Mouse (Mus musculus): ENCODE data around the gene Mier2. TPM values are rescaled to one million over a fixed set of nuclear protein-coding genes. Genes with fewer than 3 reads are reported as not detected.

Gene Mier2
- total and polyA plus RNA-seq, 3 experiments: 22.4 to 30.2 (median 26.7) TPM

- Histone ChIP-seq H3K4me1 (ENCODE audit: control insufficient read depth in 1 of 2, insufficient read depth in 2 of 2) (peaks cover 11 to 28% of the 10 kb centered on the region in 2 experiments), H3K27ac (ENCODE audit: insufficient read depth, low read depth) (no peak overlapping the region), H3K27me3 (replicated peaks) (peaks cover 14% of the 10 kb centered on the region), H3K9ac (ENCODE audit: insufficient read depth, low read depth) (no peak overlapping the region), H3K36me3 (replicated peaks in 1 of 2; ENCODE audit: control insufficient read depth in 1 of 2, insufficient read depth in 1 of 2, low read length in 1 of 2) (peaks cover 20 to 38% of the 10 kb centered on the region in 2 experiments), H3K9me3 (replicated peaks; ENCODE audit: low read length) (peaks cover 2% of the 10 kb centered on the region), H3K79me2 (replicated peaks; ENCODE audit: control insufficient read depth, extremely low read depth, insufficient read depth, poor library complexity, severe bottlenecking) (peaks cover 6% of the 10 kb centered on the region), H3K4me3 (replicated peaks in 1 of 3; ENCODE audit: low read depth in 2 of 3, low read length in 2 of 3, poor library complexity in 1 of 3) (no peak overlapping the region), H3K4me2 (ENCODE audit: insufficient read depth, low read depth, poor library complexity, severe bottlenecking) (no peak overlapping the region)
- DNase-seq (ENCODE audit: extremely low read depth): no peak
- in situ Hi-C loops (cut with MboI; ENCODE audit: low pct_ligation_motif_present, low pct_unique_long_range_greater_than_20kb, low sequenced_read_pairs): no loop called here
- dilution Hi-C loops (cut with MboI; ENCODE audit: extremely low pct_ligation_motif_present, extremely low pct_unique_long_range_greater_than_20kb, low sequenced_read_pairs): no loop called here
- TF ChIP-seq MYC (IDR thresholded peaks at IDR 0.05; ENCODE audit: low read depth, low read length) (no peak), BHLHE40 (IDR thresholded peaks at IDR 0.05; ENCODE audit: low read depth, low read length) (no peak), TBP (conservative IDR thresholded peaks at IDR 0.05; ENCODE audit: low read depth, low read length) (no peak), MAX (IDR thresholded peaks at IDR 0.05; ENCODE audit: low read length) (no peak), ZC3H11A (IDR thresholded peaks at IDR 0.05; ENCODE audit: low read depth, low read length) (no peak), E2F4 (IDR thresholded peaks at IDR 0.05; ENCODE audit: insufficient replicate concordance, low read depth, low read length) (no peak), ETS1 (conservative IDR thresholded peaks at IDR 0.05; ENCODE audit: low read depth, low read length) (no peak), NELFE (IDR thresholded peaks at IDR 0.05; ENCODE audit: low read depth, low read length) (no peak), ELF1 (IDR thresholded peaks at IDR 0.05; ENCODE audit: low read depth, low read length) (no peak), POLR2AphosphoS2 (IDR thresholded peaks at IDR 0.05; ENCODE audit: low read depth, low read length) (no peak)
Observed at GRCm38 (mm10) chr10:79553176-79553575, 1.8 kb downstream of the Mier2 start.

DNA sequence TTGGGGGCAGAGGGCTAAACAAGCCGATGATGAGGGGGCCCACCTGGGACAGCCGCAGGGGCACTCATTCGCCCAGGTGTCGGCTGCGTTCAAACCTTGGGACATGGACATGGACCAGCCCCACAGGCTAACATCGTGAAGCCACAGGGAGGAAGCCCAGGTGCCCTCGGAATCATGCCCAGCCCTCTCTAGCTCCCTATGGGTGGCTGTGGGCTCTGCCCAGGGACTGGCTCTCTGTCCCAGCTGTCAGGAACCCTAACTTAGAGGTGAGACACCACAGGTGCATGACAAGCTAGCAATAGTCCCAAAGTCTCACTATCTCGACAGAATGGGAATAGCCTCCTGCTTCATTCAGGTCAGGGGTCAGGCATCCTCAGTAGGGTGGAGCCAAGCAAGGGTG, 2.5 kb downstream of the Mier2 start:
- H3K4me2 ChIP-seq (ENCODE audit: insufficient read depth, low read depth, poor library complexity, severe bottlenecking): no peak overlapping the region
- H3K36me3 ChIP-seq (replicated peaks in 1 of 2; ENCODE audit: control insufficient read depth in 1 of 2, insufficient read depth in 1 of 2, low read length in 1 of 2): peaks cover 27 to 45% of the 10 kb centered on the region in 2 experiments
- H3K27me3 ChIP-seq (replicated peaks): peaks cover 13% of the 10 kb centered on the region
- H3K9ac ChIP-seq (ENCODE audit: insufficient read depth, low read depth): no peak overlapping the region
- DNase-seq (ENCODE audit: extremely low read depth): no peak
- in situ Hi-C loops (cut with MboI; ENCODE audit: low pct_ligation_motif_present, low pct_unique_long_range_greater_than_20kb, low sequenced_read_pairs): no loop called here
- H3K79me2 ChIP-seq (replicated peaks; ENCODE audit: control insufficient read depth, extremely low read depth, insufficient read depth, poor library complexity, severe bottlenecking): peaks cover 6% of the 10 kb centered on the region
- H3K9me3 ChIP-seq (replicated peaks; ENCODE audit: low read length): no peaks in the 10 kb centered on the region
- dilution Hi-C loops (cut with MboI; ENCODE audit: extremely low pct_ligation_motif_present, extremely low pct_unique_long_range_greater_than_20kb, low sequenced_read_pairs): no loop called here
- no peak overlapping the region for H3K27ac ChIP-seq (ENCODE audit: insufficient read depth, low read depth)
- TF ChIP-seq PAX5 (IDR thresholded peaks at IDR 0.05; ENCODE audit: low read length): no peak
- no peak for TF ChIP-seq IRF4 (IDR thresholded peaks at IDR 0.05; ENCODE audit: low read depth, low read length)
- no peak for TF ChIP-seq E2F4 (IDR thresholded peaks at IDR 0.05; ENCODE audit: insufficient replicate concordance, low read depth, low read length)
- no peak for TF ChIP-seq POLR2A (IDR thresholded peaks at IDR 0.05; ENCODE audit: low read depth, low read length)
- H3K4me3 ChIP-seq (replicated peaks in 1 of 3; ENCODE audit: low read depth in 2 of 3, low read length in 2 of 3, poor library complexity in 1 of 3): no peak overlapping the region
- H3K4me1 ChIP-seq (ENCODE audit: control insufficient read depth in 1 of 2, insufficient read depth in 2 of 2): peaks cover 11 to 28% of the 10 kb centered on the region in 2 experiments

DNA sequence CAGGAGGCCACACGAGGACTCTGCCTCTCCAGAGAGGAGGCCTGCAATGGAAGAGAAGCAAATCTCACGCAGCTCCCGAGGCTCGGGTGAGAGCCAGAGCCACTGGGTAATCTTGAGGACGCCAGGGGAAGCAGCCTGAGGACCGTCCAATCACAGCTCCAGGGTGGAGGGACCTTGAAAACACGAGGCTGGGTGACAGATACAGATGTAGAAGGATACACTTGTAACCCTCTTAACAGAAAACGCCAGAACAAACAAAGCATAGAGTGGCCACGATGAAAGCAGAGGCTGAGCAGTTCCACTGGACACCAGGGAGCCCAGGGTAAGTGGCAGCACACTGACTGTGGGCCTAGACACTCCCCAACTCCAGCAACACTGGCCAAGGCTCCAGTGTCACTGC, 4.6 kb downstream of the Mier2 start:
- Histone ChIP-seq H3K27me3 (replicated peaks) (peaks cover under 1% of the 10 kb centered on the region), H3K9me3 (replicated peaks; ENCODE audit: low read length) (no peaks in the 10 kb centered on the region), H3K79me2 (replicated peaks; ENCODE audit: control insufficient read depth, extremely low read depth, insufficient read depth, poor library complexity, severe bottlenecking) (peaks cover 6% of the 10 kb centered on the region), H3K4me1 (ENCODE audit: control insufficient read depth in 1 of 2, insufficient read depth in 2 of 2) (peaks cover 9 to 25% of the 10 kb centered on the region in 2 experiments), H3K9ac (ENCODE audit: insufficient read depth, low read depth) (no peak overlapping the region), H3K27ac (ENCODE audit: insufficient read depth, low read depth) (no peak overlapping the region), H3K36me3 (replicated peaks in 1 of 2; ENCODE audit: control insufficient read depth in 1 of 2, insufficient read depth in 1 of 2, low read length in 1 of 2) (peaks cover 45 to 66% of the 10 kb centered on the region in 2 experiments), H3K4me2 (ENCODE audit: insufficient read depth, low read depth, poor library complexity, severe bottlenecking) (no peak overlapping the region), H3K4me3 (replicated peaks in 1 of 3; ENCODE audit: low read depth in 2 of 3, low read length in 2 of 3, poor library complexity in 1 of 3) (no peak overlapping the region)
- TF ChIP-seq HCFC1 (IDR thresholded peaks at IDR 0.05; ENCODE audit: low read depth, low read length): no peak
- TF ChIP-seq JUND (conservative IDR thresholded peaks at IDR 0.05; ENCODE audit: low read depth, low read length): no peak
- no peak for TF ChIP-seq ZNF384 (IDR thresholded peaks at IDR 0.05; ENCODE audit: low read depth, low read length)
- no peak for TF ChIP-seq CHD2 (IDR thresholded peaks at IDR 0.05; ENCODE audit: low read length)
- no peak for TF ChIP-seq CHD1 (IDR thresholded peaks at IDR 0.05; ENCODE audit: low read depth, low read length)
- no peak for DNase-seq (ENCODE audit: extremely low read depth)
- dilution Hi-C loops (cut with MboI; ENCODE audit: extremely low pct_ligation_motif_present, extremely low pct_unique_long_range_greater_than_20kb, low sequenced_read_pairs) (no loop called here), in situ Hi-C loops (cut with MboI; ENCODE audit: low pct_ligation_motif_present, low pct_unique_long_range_greater_than_20kb, low sequenced_read_pairs) (no loop called here)
